Mouse (Mus musculus) myocyte (in vitro differentiated cells): Measurements from ENCODE around the gene Slc25a36.

ENCODE experiments used
- CEBPB ChIP-seq: IDR thresholded peaks from 2 replicates; pipeline ENCODE4 v1.6.1; 2011; ENCODE audit warnings: mild to moderate bottlenecking, moderate library complexity; ENCODE audit not compliant: poor library complexity, insufficient read depth, severe bottlenecking
- MAX ChIP-seq: IDR thresholded peaks from one replicate; pipeline ENCODE4 v1.6.1; 2011; ENCODE audit warnings: low read depth, mild to moderate bottlenecking, control low read depth
- MYOG ChIP-seq, 3 experiments: IDR thresholded peaks; one replicate each; pipeline ENCODE4 v1.6.1; 2011; ENCODE audit warnings: control low read depth in 2 of 3, low read depth in 2 of 3, mild to moderate bottlenecking in 2 of 3; ENCODE audit not compliant: insufficient read length in 2 of 3, control insufficient read depth in 1 of 3, insufficient read depth in 1 of 3
- POLR2A ChIP-seq: IDR thresholded peaks from one replicate; pipeline ENCODE4 v1.6.1; 2011; ENCODE audit warnings: low read depth, mild to moderate bottlenecking, control low read depth, moderate library complexity; ENCODE audit not compliant: insufficient read length
- SRF ChIP-seq: IDR thresholded peaks from one replicate; pipeline ENCODE4 v1.6.1; 2011; ENCODE audit warnings: low read depth; ENCODE audit not compliant: control insufficient read depth, insufficient read length
- TCF12 ChIP-seq: IDR thresholded peaks from one replicate; pipeline ENCODE4 v1.6.1; 2011; ENCODE audit warnings: mild to moderate bottlenecking, control low read depth; ENCODE audit not compliant: poor library complexity, insufficient read depth, severe bottlenecking
- USF1 ChIP-seq: IDR thresholded peaks from one replicate; pipeline ENCODE4 v1.6.1; 2011; ENCODE audit warnings: low read depth, mild to moderate bottlenecking, control low read depth, moderate library complexity

GRCm38 (mm10) chr9:97137116-97137515 is 26.2 kb upstream of the Slc25a36 start:
- TF ChIP-seq SRF: no peak
- TF ChIP-seq CEBPB: no peak
- TF ChIP-seq POLR2A: no peak
- no peak for TF ChIP-seq MYOG (IDR thresholded peaks at IDR 0.05; ENCODE audit: control insufficient read depth in 1 of 3, insufficient read depth in 1 of 3, insufficient read length in 2 of 3, low read depth in 2 of 3)
- no peak for TF ChIP-seq USF1
- TF ChIP-seq TCF12: no peak
- TF ChIP-seq MAX: no peak
